Mouse (Mus musculus) c-Kit-positive CD71-positive TER-119-positive erythroid progenitor cells, embryonic 14.5 days (primary cell): ENCODE measurements around the gene Unc13a.

Experiments
- DNase-seq: peaks from one replicate; pipeline ENCODE4 v3.0.0-alpha.2; 2013; ENCODE audit warnings: low spot score

The Unc13a gene

GRCm38 (mm10) chr8:71625088-71625487 lies 46.5 kb downstream of the Unc13a start:
- DNase-seq, result no peak

- DNase-seq, result no peak
Observed at GRCm38 (mm10) chr8:71619786-71620185, 51.8 kb downstream of the Unc13a start.

- DNase-seq, result no peak
Observed at GRCm38 (mm10) chr8:71613418-71613817, 58.1 kb downstream of the Unc13a start.

GRCm38 (mm10) chr8:71612141-71612540 lies 59.4 kb downstream of the Unc13a start:
- DNase-seq, result no peak

- DNase-seq, result peak; percentile 98
Observed at GRCm38 (mm10) chr8:71610822-71611651, 60.5 kb downstream of the Unc13a start, which contains the start of gene Colgalt1. Colgalt1 (plus strand) TSS chr8:71610998.

GRCm38 (mm10) chr8:71604021-71604420 lies 67.5 kb downstream of the Unc13a start:
- DNase-seq, result no peak

- no peak for DNase-seq
Observed at GRCm38 (mm10) chr8:71602666-71603334, 68.8 kb downstream of the Unc13a start.

GRCm38 (mm10) chr8:71601939-71602665 lies 69.5 kb downstream of the Unc13a start:
- no peak for DNase-seq

GRCm38 (mm10) chr8:71598841-71599240 lies 72.7 kb downstream of the Unc13a start:
- no peak for DNase-seq

GRCm38 (mm10) chr8:71598375-71598774 lies 73.2 kb downstream of the Unc13a start:
- no peak for DNase-seq

GRCm38 (mm10) chr8:71597451-71597850 lies 74.1 kb downstream of the Unc13a start, which contains the start of gene Fam129c:
Fam129c (plus strand) TSS chr8:71597648.
- DNase-seq, result no peak

GRCm38 (mm10) chr8:71596798-71597197 lies 74.8 kb downstream of the Unc13a start:
- no peak for DNase-seq

- DNase-seq, result no peak
Observed at GRCm38 (mm10) chr8:71596384-71596783, 75.2 kb downstream of the Unc13a start.

GRCm38 (mm10) chr8:71595862-71596261 lies 75.7 kb downstream of the Unc13a start:
- peak; percentile 75 for DNase-seq

GRCm38 (mm10) chr8:71594324-71594722 lies 77.2 kb downstream of the Unc13a start:
- no peak for DNase-seq

GRCm38 (mm10) chr8:71593556-71594323 lies 77.8 kb downstream of the Unc13a start:
- no peak for DNase-seq

GRCm38 (mm10) chr8:71592374-71593170 lies 79.0 kb downstream of the Unc13a start:
- DNase-seq, result no peak

GRCm38 (mm10) chr8:71591471-71592373 lies 79.8 kb downstream of the Unc13a start, which contains the start of gene Pgls:
Pgls (plus strand) TSS chr8:71592176.
- peak; percentile 89 for DNase-seq

GRCm38 (mm10) chr8:71591017-71591416 lies 80.5 kb downstream of the Unc13a start:
- DNase-seq, result no peak

GRCm38 (mm10) chr8:71588762-71589161 lies 82.8 kb downstream of the Unc13a start:
- DNase-seq, result no peak
